Mouse (Mus musculus): ENCODE results near the gene Mon2.

GRCm38 (mm10) chr10:123092577-123092976 lies 16.3 kb upstream of the Mon2 start:
- TF ChIP-seq CTCF (IDR thresholded peaks at IDR 0.05; ENCODE audit: borderline replicate concordance, extremely low read depth, insufficient read depth, insufficient read length) (no peak), POLR2A (IDR thresholded peaks at IDR 0.05; ENCODE audit: borderline replicate concordance, extremely low read depth, insufficient read depth, insufficient read length, poor library complexity, severe bottlenecking) (no peak)

Measured in brain, embryonic 14.5 days (tissue).